Mouse (Mus musculus) ES-CJ7 (cell line): Measurements from ENCODE around the gene Irf2.

Experiments
- DNase-seq: peaks from one replicate; pipeline ENCODE4 v3.0.0; 2011; ENCODE audit warnings: low read depth, low spot score

Gene Irf2

DNA sequence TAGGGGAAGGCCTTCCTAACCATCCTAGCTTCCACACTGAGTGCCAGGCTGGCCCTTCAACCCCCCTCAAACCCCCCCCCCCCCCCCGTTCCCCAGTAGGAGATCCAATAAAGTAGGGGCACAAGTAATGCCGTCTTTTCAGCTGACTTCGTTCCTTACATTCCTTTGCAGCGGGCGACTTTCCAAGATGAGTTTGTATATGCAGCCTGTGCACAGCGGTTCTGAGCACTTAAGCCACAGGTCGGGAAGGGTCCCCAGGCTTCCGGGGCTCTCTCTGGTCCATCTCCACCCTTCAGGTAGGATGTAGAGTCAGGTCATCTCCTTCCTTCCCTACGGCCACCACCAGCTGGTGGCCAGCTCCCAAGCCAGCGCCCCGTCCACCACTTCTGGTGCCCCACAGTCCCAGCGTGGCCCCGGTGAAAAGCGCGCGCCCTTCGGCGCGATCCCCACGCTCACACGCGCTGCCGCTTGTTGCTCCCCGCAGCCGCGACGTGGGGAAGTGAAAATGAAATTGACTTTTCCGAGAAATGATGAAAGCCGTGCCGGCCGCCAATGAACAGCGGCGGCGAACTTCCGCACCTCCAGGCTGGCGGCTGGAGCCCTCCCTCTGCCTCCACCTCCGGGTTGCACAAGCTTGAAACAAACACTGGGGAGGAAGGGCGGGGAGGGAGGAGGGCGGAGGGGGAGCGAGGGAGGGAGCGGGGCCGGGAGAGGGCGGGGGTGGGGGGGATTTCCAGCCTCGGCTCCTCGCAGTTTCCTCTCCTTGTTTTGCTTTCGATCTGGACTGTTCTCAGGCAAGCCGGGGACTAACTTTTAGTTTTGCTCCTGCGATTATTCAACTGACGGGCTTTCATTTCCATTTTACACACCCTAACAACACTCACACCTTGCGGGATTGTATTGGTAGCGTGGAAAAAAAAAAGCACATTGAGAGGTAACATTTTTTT lies at the start of gene Irf2:
Gene Irf2, plus strand, starts transcription at position 730 of the 947 bp plus-strand sequence.
- peak; percentile 89 for DNase-seq

DNA sequence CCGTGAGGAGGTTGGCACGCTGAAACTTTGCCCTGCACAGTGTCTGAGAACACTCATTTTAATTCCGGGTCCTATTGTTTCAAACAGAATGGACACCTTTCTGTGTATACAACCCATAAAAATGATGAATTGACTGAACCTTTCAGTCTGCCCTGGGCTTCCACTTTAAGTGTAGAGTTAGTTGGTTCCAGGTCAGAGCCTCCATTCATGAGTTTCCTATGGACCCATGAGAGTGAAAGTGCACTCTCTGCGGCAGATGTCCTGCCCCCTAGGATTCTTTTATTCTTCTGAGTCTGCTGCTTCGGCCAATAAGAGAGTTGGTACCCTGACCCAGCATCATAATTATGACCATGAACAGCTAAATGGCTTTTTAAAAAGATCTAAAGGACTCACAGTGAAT lies 49.4 kb upstream of the Irf2 start:
- DNase-seq: no peak

- no peak for DNase-seq
Measured at GRCm38 (mm10) chr8:46690581-46690980, 49.0 kb upstream of the Irf2 start.

- DNase-seq: no peak
Measured at GRCm38 (mm10) chr8:46691360-46691759, 48.2 kb upstream of the Irf2 start.

- no peak for DNase-seq
Measured at GRCm38 (mm10) chr8:46696256-46697041, 43.1 kb upstream of the Irf2 start.

DNA sequence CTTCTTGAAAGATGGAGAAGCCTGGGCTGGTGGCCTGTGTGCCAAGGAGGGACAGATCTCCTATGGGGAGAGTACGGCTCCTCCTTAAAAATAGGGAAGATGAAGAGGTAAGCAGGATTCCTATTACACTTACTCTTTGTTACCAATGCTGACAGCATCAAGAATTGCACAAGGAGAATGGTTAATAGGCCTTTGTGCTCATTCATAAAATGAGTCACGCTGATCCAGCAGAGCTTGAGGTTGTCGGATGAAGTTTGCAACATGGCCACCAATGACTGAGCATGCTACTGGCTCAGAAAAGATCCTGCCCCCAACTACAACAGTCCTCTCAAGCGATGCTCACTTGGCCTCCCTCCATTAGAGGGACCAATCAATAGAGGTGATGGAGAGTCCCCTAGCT lies 42.0 kb upstream of the Irf2 start:
- DNase-seq: no peak

- no peak for DNase-seq
Measured at GRCm38 (mm10) chr8:46698162-46698561, 41.4 kb upstream of the Irf2 start.

DNA sequence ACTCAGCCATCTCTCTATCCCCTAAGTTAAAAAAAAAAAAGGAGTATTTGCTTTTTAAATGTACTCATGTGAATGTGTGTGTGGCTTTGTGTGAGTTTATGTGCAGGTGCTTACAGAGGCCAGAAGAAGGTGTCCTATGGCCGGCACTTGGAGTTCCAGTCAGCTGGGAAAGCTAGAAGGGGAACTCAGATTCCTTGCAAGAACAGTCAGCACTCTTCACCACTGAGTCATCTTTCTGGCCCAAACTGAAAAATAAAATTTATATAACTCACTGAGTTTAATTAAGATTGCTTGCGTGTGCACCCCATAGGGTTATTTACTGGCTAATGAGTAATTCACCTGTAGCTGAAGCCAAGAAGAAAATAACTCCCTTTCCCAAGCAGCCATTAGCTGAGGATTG lies 34.4 kb upstream of the Irf2 start:
- DNase-seq: no peak

- no peak for DNase-seq
Measured at GRCm38 (mm10) chr8:46706730-46707129, 32.8 kb upstream of the Irf2 start.

- no peak for DNase-seq
Measured at GRCm38 (mm10) chr8:46709302-46709701, 30.2 kb upstream of the Irf2 start.

DNA sequence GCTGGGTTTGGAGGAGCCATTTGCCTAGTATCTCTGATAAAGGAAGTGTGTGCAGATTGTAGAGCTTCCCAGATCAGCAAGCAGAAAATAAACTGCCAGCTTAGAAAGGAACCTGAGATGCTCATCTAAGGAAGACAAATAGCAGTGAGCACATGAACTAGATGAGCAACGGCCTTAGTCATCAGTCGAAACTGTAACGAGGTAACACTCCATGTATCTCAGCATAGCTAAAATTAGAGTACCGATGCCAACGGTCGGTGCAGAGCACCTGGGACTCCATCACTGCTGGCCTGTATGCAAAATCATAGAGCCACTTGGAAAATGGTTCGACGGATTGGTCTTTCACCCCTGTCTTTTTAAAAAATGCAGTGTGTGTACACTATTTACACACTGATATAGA lies 29.2 kb upstream of the Irf2 start:
- DNase-seq: no peak

- DNase-seq: no peak
Measured at GRCm38 (mm10) chr8:46711496-46711895, 28.0 kb upstream of the Irf2 start.

- no peak for DNase-seq
Measured at GRCm38 (mm10) chr8:46713178-46713577, 26.4 kb upstream of the Irf2 start.

DNA sequence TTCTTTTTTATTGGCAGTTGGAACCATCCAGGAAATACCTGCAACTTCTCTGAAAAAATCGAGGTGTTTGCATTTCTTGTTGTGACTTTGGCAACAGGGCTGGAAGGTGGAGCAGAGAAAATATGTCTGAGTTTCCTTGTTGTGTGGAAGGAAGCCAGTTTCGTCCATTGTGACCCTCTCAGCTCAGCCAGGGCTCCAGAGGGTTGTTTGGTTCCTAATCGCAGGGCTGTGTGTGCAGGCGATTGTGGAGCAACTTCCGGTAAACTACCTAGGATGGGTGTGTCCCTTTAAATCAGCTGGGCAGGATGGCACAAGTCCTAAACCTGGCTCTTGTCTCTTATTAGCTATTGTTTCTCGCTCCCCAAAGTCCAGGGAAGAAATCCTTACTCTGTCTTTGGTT lies 25.7 kb upstream of the Irf2 start:
- DNase-seq: peak; percentile 21

GRCm38 (mm10) chr8:46714400-46714799 lies 25.1 kb upstream of the Irf2 start:
- no peak for DNase-seq

GRCm38 (mm10) chr8:46716477-46716876 lies 23.1 kb upstream of the Irf2 start:
- DNase-seq: no peak

GRCm38 (mm10) chr8:46717170-46717569 lies 22.4 kb upstream of the Irf2 start:
- no peak for DNase-seq

- no peak for DNase-seq
Measured at GRCm38 (mm10) chr8:46718301-46718700, 21.2 kb upstream of the Irf2 start.

- peak; percentile 62 for DNase-seq
Measured at GRCm38 (mm10) chr8:46718747-46719146, 20.8 kb upstream of the Irf2 start.

DNA sequence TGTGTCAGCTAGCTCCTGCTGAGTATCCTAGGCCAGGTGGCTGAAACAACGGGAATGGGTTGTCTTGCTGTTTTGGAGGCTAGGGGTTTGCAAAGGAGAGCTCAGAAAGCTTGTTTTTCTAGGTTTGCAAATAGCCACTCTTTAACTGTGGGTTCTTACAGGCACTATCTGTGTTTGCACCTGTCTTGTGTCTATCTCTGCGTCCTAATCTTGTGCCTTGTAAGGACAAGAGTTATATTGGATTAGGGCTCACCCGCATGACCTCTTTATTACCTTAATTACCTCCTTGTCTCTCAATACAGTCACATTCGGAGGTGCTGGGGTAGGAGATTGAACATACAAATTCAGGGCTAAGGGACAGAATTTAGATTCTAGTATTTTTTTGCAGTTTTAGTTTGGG lies 18.9 kb upstream of the Irf2 start:
- DNase-seq: no peak

GRCm38 (mm10) chr8:46721065-46721845 lies 18.3 kb upstream of the Irf2 start:
- no peak for DNase-seq

GRCm38 (mm10) chr8:46722536-46722935 lies 17.0 kb upstream of the Irf2 start:
- no peak for DNase-seq
